Mouse (Mus musculus): ENCODE data around the gene Calhm2.

The Calhm2 gene

DNA sequence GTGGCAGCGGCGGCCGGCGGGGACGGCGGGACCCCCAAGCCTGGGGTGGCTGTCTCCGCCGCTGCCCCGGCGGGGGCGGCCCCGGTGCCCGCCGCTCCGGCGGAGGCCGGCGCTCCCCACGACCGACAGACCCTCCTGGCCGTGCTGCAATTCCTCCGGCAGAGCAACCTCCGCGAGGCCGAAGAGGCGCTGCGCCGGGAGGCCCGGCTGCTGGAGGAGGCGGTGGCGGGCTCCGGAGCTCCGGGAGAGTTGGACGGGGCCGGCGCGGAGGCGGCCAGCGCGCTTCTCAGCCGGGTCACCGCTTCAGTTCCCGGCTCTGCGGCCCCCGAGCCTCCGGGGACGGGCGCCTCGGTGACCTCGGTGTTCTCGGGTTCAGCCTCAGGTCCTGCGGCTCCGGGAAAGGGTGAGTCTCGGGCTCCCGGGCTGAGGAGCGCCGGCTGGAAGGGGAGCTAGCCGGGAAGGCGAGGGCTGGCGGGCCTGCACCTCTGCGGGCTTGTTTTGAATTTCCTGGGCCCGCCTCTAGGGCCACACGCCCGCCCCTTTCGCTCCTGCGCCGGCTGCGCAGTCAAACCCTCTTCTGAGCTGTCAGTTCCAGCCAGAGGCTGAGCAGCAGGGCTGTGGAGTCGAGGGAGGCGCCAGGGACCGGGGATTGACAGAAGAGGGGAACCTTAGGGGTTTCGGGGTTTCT lies 70.0 kb downstream of the Calhm2 start:
- peak; percentile 87 for DNase-seq (ENCODE audit: low spot score)

DNA sequence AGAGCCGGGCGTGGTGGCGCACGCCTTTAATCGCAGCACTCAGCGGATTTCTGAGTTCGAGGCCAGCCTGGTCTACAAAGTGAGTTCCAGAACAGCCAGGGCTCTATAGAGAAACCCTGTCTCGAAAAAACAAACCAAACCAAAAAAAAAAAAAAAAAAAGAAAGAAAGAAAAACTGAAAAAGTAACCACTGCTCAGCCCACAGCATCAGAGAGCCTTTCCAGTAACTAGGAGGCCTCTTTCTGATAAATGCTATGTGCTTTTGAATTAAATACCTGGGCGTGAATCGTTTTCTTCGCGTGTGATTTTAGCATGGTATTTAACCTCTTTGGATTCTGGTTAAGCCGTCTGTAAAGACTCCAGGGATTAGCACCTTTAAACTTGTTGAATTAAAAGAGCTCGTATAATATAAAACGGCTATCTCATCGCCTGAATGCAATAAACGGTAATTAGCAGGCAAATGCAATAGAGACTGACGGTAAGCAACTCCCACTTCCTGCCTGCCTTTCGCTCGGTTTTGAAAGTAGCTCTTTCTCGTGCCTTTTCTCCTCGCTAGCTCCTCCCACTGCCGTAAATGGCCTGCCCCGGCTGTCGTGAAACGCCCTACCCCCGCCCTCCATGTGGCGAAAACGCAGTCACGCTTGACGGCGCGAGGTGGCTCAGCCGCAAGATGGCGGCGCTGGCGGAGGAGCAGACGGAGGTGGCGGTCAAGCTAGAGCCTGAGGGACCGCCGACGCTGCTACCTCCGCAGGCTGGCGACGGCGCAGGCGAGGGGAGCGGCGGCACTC lies 70.8 kb downstream of the Calhm2 start, which contains the start of gene Taf5:
Taf5 (plus strand) TSS at position 651 of the 787 bp plus-strand sequence.
- peak; percentile 99 for DNase-seq (ENCODE audit: low spot score)

DNA sequence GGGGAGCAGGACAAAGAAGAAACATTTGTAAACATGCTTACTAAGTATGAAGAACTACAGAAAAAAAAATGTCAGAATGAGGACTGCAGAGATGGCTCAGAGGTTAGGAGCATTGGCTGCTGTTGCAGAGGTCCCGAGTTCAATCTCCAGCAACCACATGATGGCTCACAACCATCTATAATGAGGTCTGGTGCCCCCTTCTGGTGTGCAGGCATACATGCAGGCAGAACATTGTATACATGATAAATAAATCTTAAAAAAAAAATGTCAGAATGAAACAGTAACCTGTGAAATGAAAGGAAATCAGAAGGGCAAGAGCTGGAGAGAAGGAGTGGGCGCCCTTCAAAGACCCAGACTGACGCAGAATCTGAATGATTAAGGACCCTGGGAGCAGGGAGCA lies 72.2 kb downstream of the Calhm2 start:
- no peak for DNase-seq (ENCODE audit: low spot score)

DNA sequence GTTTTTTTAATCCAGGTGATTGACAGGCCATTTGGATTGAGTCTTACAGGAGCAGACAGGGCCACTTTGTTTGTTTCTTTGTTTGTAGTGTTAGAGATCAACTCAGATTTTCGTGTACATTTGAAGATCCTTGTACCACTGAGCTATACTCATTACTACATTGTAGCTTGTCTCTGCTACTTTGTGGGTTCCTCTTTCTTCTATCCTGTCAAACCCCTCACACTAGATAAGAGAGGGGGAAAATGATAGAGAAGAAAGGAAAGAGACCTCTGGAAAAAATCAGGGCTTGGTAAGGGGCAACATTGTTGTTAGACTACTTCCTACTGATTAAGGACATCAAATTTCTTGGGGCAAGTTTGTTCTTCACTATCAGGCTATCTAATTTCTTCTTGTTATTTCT lies 80.4 kb downstream of the Calhm2 start:
- no peak for DNase-seq (ENCODE audit: low spot score)

Data from embryo, embryonic 10 days (tissue).